Mouse (Mus musculus) forebrain, postnatal 0 days (tissue): ENCODE measurements around the gene Myl7. TPM values are rescaled to one million over a fixed set of nuclear protein-coding genes. Genes with fewer than 3 reads are reported as not detected.

Experiments
- ATAC-seq: fragments of 200-750 bp; cut with Nextera tagmentation; 2 replicates; pipeline ENCODE4 v1.8.0; 2017; ENCODE audit warnings: mild to moderate bottlenecking, moderate library complexity
- DNase-seq: peaks from one replicate; pipeline ENCODE4 v3.0.0-alpha.2; 2015
- H3K27ac ChIP-seq: fragments of 300-500 bp; sonication (generic); 2 replicates; pipeline ENCODE4 v1.5.1; 2014; ENCODE audit warnings: low read depth, mild to moderate bottlenecking, antibody characterized with exemption, low read length, moderate library complexity, mixed read lengths
- H3K27me3 ChIP-seq: fragments of 300-500 bp; sonication (generic); 2 replicates; pipeline ENCODE4 v1.6.1; 2014; ENCODE audit warnings: mild to moderate bottlenecking, low read length, mixed read lengths; ENCODE audit not compliant: insufficient read depth
- H3K36me3 ChIP-seq: fragments of 300-500 bp; sonication (generic); 2 replicates; pipeline ENCODE4 v1.6.1; 2014; ENCODE audit warnings: mild to moderate bottlenecking, moderate library complexity; ENCODE audit not compliant: insufficient read depth
- H3K4me1 ChIP-seq: fragments of 300-500 bp; sonication (generic); 2 replicates; pipeline ENCODE4 v1.6.1; 2014; ENCODE audit warnings: antibody characterized with exemption; ENCODE audit not compliant: insufficient read depth
- H3K4me2 ChIP-seq: fragments of 300-500 bp; sonication (generic); 2 replicates; pipeline ENCODE4 v1.6.1; 2014; ENCODE audit warnings: low read depth, mild to moderate bottlenecking, moderate library complexity
- H3K4me3 ChIP-seq: fragments of 300-500 bp; sonication (generic); 2 replicates; pipeline ENCODE4 v1.5.1; 2014; ENCODE audit warnings: low read depth, low read length, mixed read lengths
- H3K9ac ChIP-seq: fragments of 300-500 bp; sonication (generic); 2 replicates; pipeline ENCODE4 v1.6.1; 2014; ENCODE audit warnings: mild to moderate bottlenecking
- H3K9me3 ChIP-seq: fragments of 300-500 bp; sonication (generic); 2 replicates; pipeline ENCODE4 v1.6.1; 2016; ENCODE audit warnings: low read length
- CTCF ChIP-seq: sonication (generic); IDR thresholded peaks from 2 replicates; pipeline ENCODE4 v1.5.1; 2016; ENCODE audit warnings: antibody characterized with exemption, control low read depth, low read depth
- WGBS: fragments of 180-500 bp; shearing (Covaris S2); extraction: QIAGEN DNeasy Blood & Tissue Kit; methylation state at CpG from one replicate; pipeline ENCODE4 v1.1.7; 2014; 5-methylcytosine and 5-hydroxymethylcytosine counted together
- polyA plus RNA-seq: library from polyadenylated mRNA; unstranded; fragments of >200 nt; fragmentation: Nextera tagmentation; extraction: Ambion mirVana; gene quantifications from 2 replicates; pipeline ENCODE4 v1.2.1, GENCODE M21; 2015
- total RNA-seq: library from RNA; depleted of rRNA; stranded (reverse); fragments of >200 nt; gene quantifications from 2 replicates; pipeline ENCODE4 v1.2.3, GENCODE M21; 2014

The Myl7 gene
- total and polyA plus RNA-seq, 2 experiments from 2014 or later, result not detected

GRCm38 (mm10) chr11:5904357-5904756 is 5.8 kb upstream of the Myl7 start:
- Histone ChIP-seq H3K9me3 (no peaks in the 10 kb centered on the region), H3K27ac (no peak overlapping the region), H3K4me1 (peaks cover 15% of the 10 kb centered on the region), H3K27me3 (no peaks in the 10 kb centered on the region), H3K9ac (no peak overlapping the region), H3K36me3 (no peaks in the 10 kb centered on the region), H3K4me3 (no peak overlapping the region), H3K4me2 (no peak overlapping the region)
- no peak for DNase-seq
- WGBS, result 91% methylated on average over 19 of the region's 19 CpGs
- no peak for ATAC-seq
- TF ChIP-seq CTCF, result no peak

GRCm38 (mm10) chr11:5903844-5904243 is 5.3 kb upstream of the Myl7 start:
- 85% methylated on average over 2 of the region's 2 CpGs for WGBS
- TF ChIP-seq CTCF, result no peak

GRCm38 (mm10) chr11:5902390-5902789 is 3.8 kb upstream of the Myl7 start:
- peak overlapping the region; percentile 32 for H3K4me3 ChIP-seq
- WGBS, result 6% methylated on average over 6 of the region's 6 CpGs
- H3K27me3 ChIP-seq, result no peaks in the 10 kb centered on the region
- peak; percentile 61 for DNase-seq
- peak overlapping the region; percentile 60 for H3K4me2 ChIP-seq
- TF ChIP-seq CTCF, result no peak
- no peaks in the 10 kb centered on the region for H3K36me3 ChIP-seq
- peak; percentile 36; the same call in 1 of the 2 replicates for ATAC-seq
- H3K4me1 ChIP-seq, result peaks cover 15% of the 10 kb centered on the region
- no peaks in the 10 kb centered on the region for H3K9me3 ChIP-seq
- peak overlapping the region; percentile 75 for H3K27ac ChIP-seq
- H3K9ac ChIP-seq, result peak overlapping the region; percentile 62

More at GRCm38 (mm10) chr11:5903844-5904243, 5.3 kb upstream of the Myl7 start:
- DNase-seq (no peak), ATAC-seq (no peak)
- Histone ChIP-seq H3K27ac (no peak overlapping the region), H3K4me1 (peaks cover 15% of the 10 kb centered on the region), H3K9me3 (no peaks in the 10 kb centered on the region), H3K27me3 (no peaks in the 10 kb centered on the region), H3K36me3 (no peaks in the 10 kb centered on the region), H3K4me2 (no peak overlapping the region), H3K9ac (no peak overlapping the region), H3K4me3 (no peak overlapping the region)

- peak overlapping the region; percentile 62 for H3K9ac ChIP-seq
- no peaks in the 10 kb centered on the region for H3K9me3 ChIP-seq
- WGBS, result 1% methylated on average over 32 of the region's 32 CpGs
- H3K27me3 ChIP-seq, result no peaks in the 10 kb centered on the region
- no peaks in the 10 kb centered on the region for H3K36me3 ChIP-seq
- ATAC-seq (peak; percentile 91), DNase-seq (peak; percentile 91)
- peak overlapping the region; percentile 32 for H3K4me3 ChIP-seq
- no peak for TF ChIP-seq CTCF
- peak overlapping the region; percentile 60 for H3K4me2 ChIP-seq
- peaks cover 15% of the 10 kb centered on the region for H3K4me1 ChIP-seq
- peak overlapping the region; percentile 75 for H3K27ac ChIP-seq
Observed at GRCm38 (mm10) chr11:5901950-5902349, 3.4 kb upstream of the Myl7 start.

- Histone ChIP-seq H3K27ac (peak overlapping the region; percentile 75), H3K9me3 (no peaks in the 10 kb centered on the region), H3K27me3 (no peaks in the 10 kb centered on the region), H3K4me1 (peaks cover 15% of the 10 kb centered on the region), H3K36me3 (no peaks in the 10 kb centered on the region), H3K9ac (peak overlapping the region; percentile 62), H3K4me2 (peak overlapping the region; percentile 60), H3K4me3 (peak overlapping the region; percentile 32)
- ATAC-seq (peak; percentile 0), DNase-seq (no peak)
- 20% methylated on average over 3 of the region's 3 CpGs for WGBS
- TF ChIP-seq CTCF, result no peak
Observed at GRCm38 (mm10) chr11:5901320-5901719, 2.7 kb upstream of the Myl7 start.

GRCm38 (mm10) chr11:5899286-5899685 is 704 bp upstream of the Myl7 start:
- DNase-seq (no peak), ATAC-seq (no peak)
- Histone ChIP-seq H3K27me3 (no peaks in the 10 kb centered on the region), H3K27ac (no peak overlapping the region), H3K4me1 (peaks cover 15% of the 10 kb centered on the region), H3K4me2 (no peak overlapping the region), H3K36me3 (no peaks in the 10 kb centered on the region), H3K9me3 (no peaks in the 10 kb centered on the region), H3K9ac (no peak overlapping the region), H3K4me3 (no peak overlapping the region)
- WGBS, result 95% methylated on average over 10 of the region's 10 CpGs
- TF ChIP-seq CTCF, result no peak

- no peak overlapping the region for H3K4me2 ChIP-seq
- H3K36me3 ChIP-seq, result no peaks in the 10 kb centered on the region
- H3K9ac ChIP-seq, result no peak overlapping the region
- WGBS, result 13% methylated on average over 10 of the region's 10 CpGs
- H3K4me3 ChIP-seq, result no peak overlapping the region
- DNase-seq (no peak), ATAC-seq (no peak)
- no peaks in the 10 kb centered on the region for H3K27me3 ChIP-seq
- TF ChIP-seq CTCF, result no peak
- H3K9me3 ChIP-seq, result no peaks in the 10 kb centered on the region
- H3K4me1 ChIP-seq, result peaks cover 15% of the 10 kb centered on the region
- H3K27ac ChIP-seq, result no peak overlapping the region
Observed at GRCm38 (mm10) chr11:5897839-5898238, 743 bp downstream of the Myl7 start.
